ENCODE assay signal across 16 mouse cellular contexts in the genomic region with DNA sequence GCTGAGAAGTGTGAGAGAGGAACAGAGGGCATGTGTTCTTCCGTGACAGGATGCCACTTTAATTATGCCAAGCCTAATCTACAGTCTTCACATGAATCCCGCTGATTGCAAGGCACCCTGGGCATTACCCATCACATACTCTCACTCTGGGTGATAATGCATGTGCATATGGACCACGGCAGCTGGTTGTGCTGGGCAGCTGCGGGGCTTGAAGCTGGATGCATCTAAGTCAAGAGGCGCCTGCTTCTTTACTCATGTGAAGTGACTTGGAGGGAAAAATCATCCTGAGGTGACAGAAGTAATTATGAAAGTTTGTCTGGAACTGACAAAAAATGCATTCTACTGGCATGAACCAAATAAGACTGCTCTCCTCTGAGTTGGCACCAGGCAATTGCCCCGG.
"Had no signal": no experiment of that assay in that cellular context is flagged by ENCODE, and none has a peak within 500 bp of the region (broad histone marks: within the 10 kb centered on the region; RNA-seq: fewer than 3 reads in every experiment).

No protein-coding gene starts in this region.

- DNase-seq: right cerebral cortex, adult 18-20 months; right cerebral cortex, postnatal 14 days; right cerebral cortex, postnatal 25 days; right cerebral cortex, postnatal 4 days; spleen, adult 18-20 months; thymus, adult 18-20 months; thymus, adult 2 months; thymus, postnatal 14 days; thymus, postnatal 25 days; thymus, postnatal 36 days; thymus, postnatal 4 days had no signal

- H3K27me3 ChIP-seq: neural tube, embryonic 12.5 days; neural tube, embryonic 15.5 days; stomach, embryonic 15.5 days had no signal

- H3K27ac ChIP-seq: neural tube, embryonic 12.5 days; neural tube, embryonic 13.5 days; neural tube, embryonic 15.5 days; stomach, embryonic 15.5 days; stomach, postnatal 0 days had no signal

- H3K9ac ChIP-seq: neural tube, embryonic 12.5 days; neural tube, embryonic 13.5 days; neural tube, embryonic 15.5 days; stomach, embryonic 15.5 days had no signal

- H3K4me1 ChIP-seq: neural tube, embryonic 15.5 days; stomach, embryonic 15.5 days had no signal

- H3K4me2 ChIP-seq: neural tube, embryonic 12.5 days; neural tube, embryonic 13.5 days; neural tube, embryonic 15.5 days; stomach, embryonic 15.5 days had no signal

- H3K4me3 ChIP-seq: neural tube, embryonic 12.5 days; neural tube, embryonic 13.5 days; neural tube, embryonic 15.5 days; stomach, embryonic 15.5 days had no signal

- H3K9me3 ChIP-seq: neural tube, embryonic 12.5 days; neural tube, embryonic 13.5 days; neural tube, embryonic 15.5 days; stomach, embryonic 15.5 days had no signal

- H3K36me3 ChIP-seq: neural tube, embryonic 12.5 days; neural tube, embryonic 13.5 days; neural tube, embryonic 15.5 days; stomach, embryonic 15.5 days had no signal
